Mouse (Mus musculus): ENCODE measurements around the gene Srcin1.

GRCm38 (mm10) chr11:97602223-97602622 is 26.2 kb upstream of the Srcin1 start:
- TF ChIP-seq CTCF (IDR thresholded peaks at IDR 0.05; ENCODE audit: low read depth) (no peak), EP300 (optimal IDR thresholded peaks at IDR 0.05) (no peak)
